In the genomic region with DNA sequence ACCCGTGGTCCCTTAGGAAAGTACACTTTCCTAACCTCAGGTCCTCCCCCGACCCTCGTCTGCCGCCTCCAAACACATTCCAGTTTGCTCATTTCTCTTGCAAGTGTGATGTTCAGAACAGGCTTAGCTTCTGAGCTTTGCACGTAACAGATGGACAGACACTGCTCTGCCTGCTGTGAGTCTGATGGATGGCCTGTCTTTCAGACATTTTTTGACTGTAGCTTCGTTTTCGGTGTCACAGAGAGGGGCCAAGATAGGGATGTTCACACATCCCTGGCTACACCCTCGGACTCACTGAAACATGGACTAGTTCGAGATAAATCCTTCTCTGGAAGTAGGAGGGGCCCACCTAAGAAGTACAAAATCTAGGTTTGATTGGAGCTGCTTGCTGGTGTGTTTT, we compare ENCODE assay signal across 14 mouse cellular contexts.
"Had no signal": no experiment of that assay in that cellular context is flagged by ENCODE, and none has a peak within 500 bp of the region (broad histone marks: within the 10 kb centered on the region; RNA-seq: fewer than 3 reads in every experiment).

No protein-coding gene starts in this region.

- H3K27me3 ChIP-seq: limb, embryonic 12.5 days; liver, embryonic 13.5 days; lung, embryonic 15.5 days; megakaryocyte, embryonic 14.5 days; midbrain, embryonic 13.5 days had no signal

- DNase-seq: kidney, adult 11 months; kidney, adult 9 months; kidney, postnatal 36 days; liver; liver, embryonic 13.5 days; liver, postnatal 0 days; lung, postnatal 14 days had no signal

- H3K4me1 ChIP-seq: liver, embryonic 13.5 days; lung, embryonic 15.5 days; megakaryocyte, embryonic 14.5 days had no signal

- H3K27ac ChIP-seq: kidney, postnatal 0 days; limb, embryonic 12.5 days; liver, embryonic 13.5 days; lung, embryonic 15.5 days; macrophage; midbrain, embryonic 13.5 days; stomach, postnatal 0 days had no signal

- H3K36me3 ChIP-seq: limb, embryonic 12.5 days; liver, embryonic 13.5 days; lung, embryonic 15.5 days; midbrain, embryonic 13.5 days had no signal

- H3K4me3 ChIP-seq: limb, embryonic 12.5 days; liver, embryonic 13.5 days; lung, embryonic 15.5 days; megakaryocyte, embryonic 14.5 days; midbrain, embryonic 13.5 days had no signal

- H3K9me3 ChIP-seq: limb, embryonic 12.5 days; liver, embryonic 13.5 days; lung, embryonic 15.5 days; megakaryocyte, embryonic 14.5 days; midbrain, embryonic 13.5 days had no signal
